Mouse (Mus musculus) limb, embryonic 11.5 days (tissue): ENCODE data around the gene Ddit4. TPM values are rescaled to one million over a fixed set of nuclear protein-coding genes. Genes with fewer than 3 reads are reported as not detected.

ENCODE experiments used
- ATAC-seq: fragments of 200-750 bp; cut with Nextera tagmentation; 2 replicates; pipeline ENCODE4 v1.8.0; 2017; ENCODE audit warnings: low read depth; ENCODE audit not compliant: insufficient number of reproducible peaks, low FRiP score, low TSS enrichment
- DNase-seq: peaks from one replicate; pipeline ENCODE4 v3.0.0-alpha.2; 2015; ENCODE audit warnings: low spot score
- H3K27ac ChIP-seq: fragments of 300-500 bp; sonication (generic); replicated peaks from 2 replicates; pipeline ENCODE4 v1.5.1; 2014; ENCODE audit warnings: low read depth, mild to moderate bottlenecking, low read length
- H3K27me3 ChIP-seq: fragments of 300-500 bp; sonication (generic); 2 replicates; pipeline ENCODE4 v1.6.1; 2014; ENCODE audit warnings: mild to moderate bottlenecking, low read length, mixed read lengths; ENCODE audit not compliant: control insufficient read depth, insufficient read depth
- H3K36me3 ChIP-seq: fragments of 300-500 bp; sonication (generic); 2 replicates; pipeline ENCODE4 v1.6.1; 2014; ENCODE audit warnings: mild to moderate bottlenecking, low read length, moderate library complexity, mixed read lengths; ENCODE audit not compliant: control insufficient read depth, insufficient read depth
- H3K4me1 ChIP-seq: fragments of 300-500 bp; sonication (generic); 2 replicates; pipeline ENCODE4 v1.6.1; 2014; ENCODE audit warnings: low read length, mixed read lengths; ENCODE audit not compliant: control insufficient read depth, insufficient read depth
- H3K4me2 ChIP-seq: fragments of 300-500 bp; sonication (generic); 2 replicates; pipeline ENCODE4 v1.6.1; 2014; ENCODE audit warnings: low read depth, mild to moderate bottlenecking, moderate library complexity; ENCODE audit not compliant: severe bottlenecking
- H3K4me3 ChIP-seq: fragments of 300-500 bp; sonication (generic); 2 replicates; pipeline ENCODE4 v1.5.1; 2014; ENCODE audit warnings: low read depth, low read length
- H3K9ac ChIP-seq: fragments of 300-500 bp; sonication (generic); 2 replicates; pipeline ENCODE4 v1.6.1; 2014; ENCODE audit warnings: mild to moderate bottlenecking, low read length
- H3K9me3 ChIP-seq: fragments of 300-500 bp; sonication (generic); 2 replicates; pipeline ENCODE4 v1.6.1; 2016; ENCODE audit warnings: low read length; ENCODE audit not compliant: control insufficient read depth
- WGBS: fragments of 180-500 bp; shearing (Covaris S2); extraction: QIAGEN DNeasy Blood & Tissue Kit; methylation state at CpG from one replicate; pipeline ENCODE4 v1.1.7; 2014; 5-methylcytosine and 5-hydroxymethylcytosine counted together
- polyA plus RNA-seq: library from polyadenylated mRNA; unstranded; fragments of >200 nt; fragmentation: Nextera tagmentation; extraction: Ambion mirVana; gene quantifications from 2 replicates; pipeline ENCODE4 v1.2.1, GENCODE M21; 2014

The Ddit4 gene
- polyA plus RNA-seq, 1 experiment from 2014 or later, result 10.2 TPM

- H3K27ac ChIP-seq, result peak overlapping the region; percentile 36; the same call in 1 of the 2 replicates
- DNase-seq (no peak), ATAC-seq (0 out of 2 replicates have a peak, but pooled peaks have one; percentile 42)
- no peaks in the 10 kb centered on the region; the same call in 1 of the 2 replicates for H3K27me3 ChIP-seq
- H3K4me1 ChIP-seq, result peaks cover 50% of the 10 kb centered on the region
- no peak overlapping the region for H3K9ac ChIP-seq
- H3K36me3 ChIP-seq, result no peaks in the 10 kb centered on the region; the same call in 1 of the 2 replicates
- WGBS, result 86% methylated on average over 3 of the region's 3 CpGs
- no peaks in the 10 kb centered on the region for H3K9me3 ChIP-seq
- no peak overlapping the region for H3K4me2 ChIP-seq
- no peak overlapping the region for H3K4me3 ChIP-seq
Measured at GRCm38 (mm10) chr10:59907080-59907609, 44.5 kb downstream of the Ddit4 start.

GRCm38 (mm10) chr10:59903170-59903569 lies 48.5 kb downstream of the Ddit4 start:
- 47% methylated on average over 7 of the region's 7 CpGs for WGBS
- H3K4me2 ChIP-seq, result no peak overlapping the region
- H3K4me3 ChIP-seq, result no peak overlapping the region
- no peaks in the 10 kb centered on the region; the same call in 1 of the 2 replicates for H3K27me3 ChIP-seq
- DNase-seq (no peak), ATAC-seq (no peak)
- H3K4me1 ChIP-seq, result peaks cover 57% of the 10 kb centered on the region
- H3K9me3 ChIP-seq, result no peaks in the 10 kb centered on the region
- H3K36me3 ChIP-seq, result peaks cover 3% of the 10 kb centered on the region; the same call in 1 of the 2 replicates
- peak overlapping the region; percentile 57; the same call in 1 of the 2 replicates for H3K27ac ChIP-seq
- H3K9ac ChIP-seq, result no peak overlapping the region

GRCm38 (mm10) chr10:59902606-59902990 lies 49.0 kb downstream of the Ddit4 start:
- no peak for ATAC-seq
- Histone ChIP-seq H3K9me3 (no peaks in the 10 kb centered on the region), H3K4me3 (no peak overlapping the region), H3K27me3 (no peaks in the 10 kb centered on the region; the same call in 1 of the 2 replicates), H3K36me3 (peaks cover 5% of the 10 kb centered on the region; the same call in 1 of the 2 replicates), H3K4me1 (peaks cover 55% of the 10 kb centered on the region), H3K9ac (0 out of 2 replicates have a peak overlapping the region, but pooled peaks have one; percentile 7), H3K27ac (peak overlapping the region; percentile 57; the same call in 1 of the 2 replicates), H3K4me2 (no peak overlapping the region)
- 49% methylated on average over 8 of the region's 8 CpGs for WGBS
- no peak for DNase-seq

- H3K9me3 ChIP-seq, result no peaks in the 10 kb centered on the region
- no peak for ATAC-seq
- WGBS, result 82% methylated on average over 8 of the region's 8 CpGs
- H3K27me3 ChIP-seq, result no peaks in the 10 kb centered on the region; the same call in 1 of the 2 replicates
- H3K9ac ChIP-seq, result 0 out of 2 replicates have a peak overlapping the region, but pooled peaks have one; percentile 7
- peaks cover 10% of the 10 kb centered on the region for H3K36me3 ChIP-seq
- no peak for DNase-seq
- H3K4me1 ChIP-seq, result peaks cover 55% of the 10 kb centered on the region
- H3K4me3 ChIP-seq, result no peak overlapping the region
- H3K27ac ChIP-seq, result peak overlapping the region; percentile 57; the same call in 1 of the 2 replicates
- H3K4me2 ChIP-seq, result no peak overlapping the region
Measured at GRCm38 (mm10) chr10:59901986-59902605, 49.5 kb downstream of the Ddit4 start.

- no peak overlapping the region for H3K4me3 ChIP-seq
- no peak overlapping the region for H3K4me2 ChIP-seq
- no peaks in the 10 kb centered on the region for H3K9me3 ChIP-seq
- DNase-seq (no peak), ATAC-seq (no peak)
- peak overlapping the region; percentile 10; the same call in 1 of the 2 replicates for H3K27ac ChIP-seq
- 88% methylated on average over 1 of the region's 1 CpGs for WGBS
- H3K27me3 ChIP-seq, result no peaks in the 10 kb centered on the region; the same call in 1 of the 2 replicates
- H3K4me1 ChIP-seq, result peaks cover 57% of the 10 kb centered on the region
- no peak overlapping the region for H3K9ac ChIP-seq
- H3K36me3 ChIP-seq, result peaks cover 14% of the 10 kb centered on the region
Measured at GRCm38 (mm10) chr10:59901463-59901862, 50.2 kb downstream of the Ddit4 start.

GRCm38 (mm10) chr10:59900939-59901338 lies 50.7 kb downstream of the Ddit4 start:
- H3K9me3 ChIP-seq, result no peaks in the 10 kb centered on the region
- 49% methylated on average over 4 of the region's 4 CpGs for WGBS
- H3K9ac ChIP-seq, result no peak overlapping the region
- DNase-seq (no peak), ATAC-seq (no peak)
- peaks cover 15% of the 10 kb centered on the region for H3K36me3 ChIP-seq
- peaks cover 57% of the 10 kb centered on the region for H3K4me1 ChIP-seq
- H3K27ac ChIP-seq, result peak overlapping the region; percentile 10; the same call in 1 of the 2 replicates
- no peaks in the 10 kb centered on the region; the same call in 1 of the 2 replicates for H3K27me3 ChIP-seq
- H3K4me3 ChIP-seq, result no peak overlapping the region
- H3K4me2 ChIP-seq, result no peak overlapping the region

- H3K4me3 ChIP-seq, result no peak overlapping the region
- peak overlapping the region; percentile 87 for H3K27ac ChIP-seq
- no peak overlapping the region for H3K9ac ChIP-seq
- H3K36me3 ChIP-seq, result peaks cover 17% of the 10 kb centered on the region
- H3K9me3 ChIP-seq, result no peaks in the 10 kb centered on the region
- ATAC-seq (no peak), DNase-seq (no peak)
- H3K27me3 ChIP-seq, result no peaks in the 10 kb centered on the region; the same call in 1 of the 2 replicates
- H3K4me1 ChIP-seq, result peaks cover 58% of the 10 kb centered on the region
- WGBS, result 49% methylated on average over 4 of the region's 4 CpGs
- peak overlapping the region; percentile 34; the same call in 1 of the 2 replicates for H3K4me2 ChIP-seq
Measured at GRCm38 (mm10) chr10:59900174-59900435, 51.5 kb downstream of the Ddit4 start.
